Mouse (Mus musculus) left cerebral cortex, postnatal 25 days (tissue): ENCODE data around the gene Grrp1. TPM values are rescaled to one million over a fixed set of nuclear protein-coding genes. Genes with fewer than 3 reads are reported as not detected.
"Not testable (repeated sequence)": the region's sequence is repeated elsewhere in the genome, so short reads cannot be mapped to it uniquely, and the experiment has no call there.

Source experiments
- DNase-seq, 2 experiments: peaks; one replicate each; pipeline ENCODE4 v3.0.0; 2022; ENCODE audit warnings: low spot score in 2 of 2, mixed read lengths in 1 of 2
- intact Hi-C: fragments of 180-260 bp; cut with DNase I; formaldehyde crosslinking; loops from one replicate; pipeline ENCODE4 v1.15.1; 2025
- total RNA-seq, 2 experiments: library from RNA; stranded (reverse); gene quantifications; 2 replicates each; pipeline ENCODE4 v1.2.3; 2021

Gene Grrp1
- total RNA-seq, 2 experiments from 2014 or later = 4.0 TPM

DNA sequence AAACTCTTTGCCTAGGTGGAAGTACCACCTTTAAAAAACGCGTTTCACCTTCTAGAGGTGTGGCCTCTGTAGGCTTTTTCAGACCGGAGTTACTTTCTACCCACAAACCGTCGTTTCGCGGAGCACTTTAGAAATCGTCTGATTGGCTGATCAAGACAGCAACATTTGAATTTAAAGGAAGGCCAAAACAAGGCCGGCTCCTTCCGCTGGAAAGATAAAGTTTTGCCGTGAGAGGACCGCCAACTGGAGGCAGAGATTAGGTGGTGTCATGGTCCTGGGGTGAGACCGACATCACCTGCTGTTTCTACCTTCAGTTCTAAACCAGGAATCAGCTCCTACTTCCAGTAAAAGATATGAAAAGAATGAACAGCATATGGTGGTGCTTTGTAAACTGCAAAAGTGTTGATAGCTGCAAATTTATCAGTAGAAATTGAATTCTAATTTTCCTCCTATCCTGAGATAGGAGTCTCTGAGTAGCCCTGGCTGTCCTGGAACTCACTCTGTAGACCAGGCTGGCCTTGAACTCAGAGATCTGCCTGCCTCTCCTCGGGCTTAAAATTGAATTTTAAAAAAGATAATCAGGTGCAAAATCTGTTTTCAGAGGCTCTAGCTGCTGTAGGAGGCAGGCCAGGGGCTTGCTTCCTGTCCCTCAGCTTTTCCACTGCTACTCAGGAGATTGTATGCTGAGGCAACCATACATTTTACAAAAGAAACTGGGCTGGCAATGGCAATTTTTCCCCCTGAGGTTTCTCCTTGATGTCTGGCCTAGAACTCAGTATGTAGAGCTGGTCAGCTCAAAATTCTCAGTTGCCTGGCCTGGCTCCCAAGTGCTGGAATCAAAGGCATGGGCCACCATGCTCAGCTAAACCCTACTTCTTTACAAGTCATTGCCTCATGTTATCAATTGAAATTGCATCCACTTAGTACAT lies 19.8 kb upstream of the Grrp1 start:
- no peak for DNase-seq
- intact Hi-C loops = no loop called here

DNA sequence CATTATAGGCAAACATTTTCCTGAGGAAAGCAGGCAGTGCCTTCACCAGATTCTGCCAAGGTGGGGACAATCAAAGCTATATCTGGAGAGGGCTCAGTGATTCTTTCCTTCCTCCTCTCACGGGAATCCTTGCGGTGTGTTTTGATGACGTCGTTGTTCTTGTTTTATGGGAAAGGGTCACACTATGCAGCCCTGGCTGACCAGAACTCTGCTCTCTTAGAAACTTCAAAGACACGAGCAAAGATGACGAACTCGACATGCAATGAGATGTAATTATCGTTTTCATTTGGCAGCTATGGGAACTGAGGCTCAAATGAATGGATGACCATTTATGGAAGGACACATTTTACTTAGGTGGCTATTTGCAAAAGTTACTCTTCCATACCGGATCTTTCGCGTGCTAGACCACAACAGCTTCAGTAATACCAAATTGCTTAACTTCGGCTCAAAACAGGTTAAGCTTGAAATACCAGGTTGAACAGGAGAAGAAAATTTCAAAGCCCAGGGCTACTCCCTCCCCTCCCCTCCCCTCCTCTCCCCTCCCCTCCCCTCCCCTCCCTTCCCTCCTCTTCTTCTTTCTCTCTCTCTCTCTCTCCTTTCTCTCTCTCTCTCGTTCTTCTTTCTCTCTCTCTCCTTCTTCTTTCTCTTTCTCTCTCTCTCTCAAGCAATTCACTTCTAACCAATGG lies 19.0 kb upstream of the Grrp1 start:
- DNase-seq = no peak
- intact Hi-C loops = no loop called here

DNA sequence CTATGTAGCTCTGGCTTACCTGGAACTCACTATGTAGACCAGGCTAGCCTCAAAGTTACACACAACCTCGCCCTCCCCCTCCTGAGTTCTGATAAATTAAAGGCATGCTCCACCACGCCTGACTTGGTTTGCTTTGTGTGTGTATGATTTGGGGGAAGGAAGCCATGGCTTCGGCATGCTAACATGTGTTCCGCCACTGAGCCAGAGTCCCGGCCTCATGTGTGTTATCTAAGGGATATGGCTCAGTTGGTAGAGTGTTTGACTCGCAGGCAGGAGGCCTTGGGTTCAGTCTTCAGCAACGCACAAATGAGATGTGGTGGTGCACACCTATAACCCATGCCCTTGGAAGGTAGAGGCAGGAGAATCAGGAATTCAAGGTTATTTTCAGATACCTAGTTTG lies 18.1 kb upstream of the Grrp1 start:
- intact Hi-C loops = no loop called here
- no peak for DNase-seq

DNA sequence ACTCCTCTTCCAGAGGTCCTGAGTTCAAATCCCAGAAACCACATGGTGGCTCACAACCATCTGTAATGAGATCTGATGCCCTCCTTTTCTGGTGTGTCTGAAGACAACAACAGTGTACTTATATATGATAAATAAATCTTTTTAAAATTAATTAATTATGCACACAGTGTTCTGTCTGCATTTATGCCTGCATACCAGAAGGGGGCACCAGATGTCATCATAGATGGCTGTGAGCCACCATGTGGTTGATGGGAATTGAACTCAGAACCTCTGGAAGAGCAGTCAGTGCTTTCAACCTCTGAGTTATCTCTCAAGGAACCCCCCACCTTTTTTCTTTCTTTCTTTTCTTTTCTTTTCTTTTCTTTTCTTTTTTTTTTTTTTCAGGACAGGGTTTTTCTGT lies 15.7 kb upstream of the Grrp1 start:
- intact Hi-C loops, DNase-seq: not testable (repeated sequence)

DNA sequence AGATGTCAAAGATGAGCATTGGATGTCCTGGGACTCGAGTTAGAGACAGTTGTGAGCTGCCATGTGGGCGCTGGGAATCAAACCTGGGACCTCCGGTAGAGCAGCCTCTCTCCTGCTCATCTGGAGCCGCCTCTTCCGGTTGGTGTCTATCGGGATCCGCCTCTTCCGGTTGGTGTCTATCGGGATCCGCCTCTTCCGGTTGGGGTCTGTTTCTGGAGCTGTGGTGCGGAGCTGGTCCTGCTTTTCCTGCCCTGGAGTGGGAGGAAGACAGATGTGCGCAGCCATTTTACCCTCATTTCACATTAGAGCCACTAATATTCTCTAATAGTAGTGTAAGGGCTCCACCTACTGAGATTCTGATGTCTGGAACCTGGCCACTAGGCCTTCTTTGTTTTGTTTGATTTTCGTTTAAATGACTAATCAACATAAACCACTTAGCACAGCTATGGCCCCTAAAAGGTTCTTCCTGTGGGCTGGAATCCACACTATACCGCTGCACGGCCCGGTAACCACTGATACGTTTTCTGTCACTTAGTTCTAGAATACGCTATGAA lies 14.3 kb upstream of the Grrp1 start:
- no peak for DNase-seq
- intact Hi-C loops = no loop called here

DNA sequence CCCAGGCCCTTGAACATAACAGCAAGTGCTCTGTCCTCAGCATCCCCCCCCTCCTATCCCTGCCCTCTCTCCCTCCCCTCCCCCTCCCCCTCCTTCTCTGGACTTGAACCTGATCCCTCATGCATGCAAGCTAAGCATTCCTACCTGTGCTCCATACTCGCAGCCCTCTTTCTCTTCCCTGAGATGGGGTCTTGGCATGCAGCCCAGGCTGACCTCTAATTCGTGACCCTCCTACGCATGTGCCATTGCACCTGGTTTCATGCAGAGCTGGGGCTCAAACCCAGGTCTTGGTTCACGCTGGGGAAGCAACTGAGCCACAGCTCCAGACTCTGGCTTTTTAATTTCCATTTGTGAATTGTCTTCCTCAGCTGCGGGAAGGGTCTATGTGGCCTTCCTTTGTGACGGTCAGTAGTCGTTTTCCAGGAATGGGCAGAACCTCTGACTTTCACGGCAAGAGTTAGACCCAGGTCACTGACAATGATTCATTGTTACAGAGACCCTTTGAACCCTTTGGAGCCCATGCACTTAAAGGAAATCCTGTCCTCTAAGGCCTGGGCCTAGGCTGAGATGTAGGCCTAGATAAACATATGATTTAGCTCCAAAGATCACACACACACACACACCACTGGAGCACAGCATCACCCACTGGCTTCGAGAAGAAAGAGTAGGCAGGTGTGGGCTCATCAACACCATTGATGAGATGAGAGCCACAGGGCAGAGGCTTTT lies 12.1 kb upstream of the Grrp1 start:
- intact Hi-C loops = no loop called here
- no peak for DNase-seq

DNA sequence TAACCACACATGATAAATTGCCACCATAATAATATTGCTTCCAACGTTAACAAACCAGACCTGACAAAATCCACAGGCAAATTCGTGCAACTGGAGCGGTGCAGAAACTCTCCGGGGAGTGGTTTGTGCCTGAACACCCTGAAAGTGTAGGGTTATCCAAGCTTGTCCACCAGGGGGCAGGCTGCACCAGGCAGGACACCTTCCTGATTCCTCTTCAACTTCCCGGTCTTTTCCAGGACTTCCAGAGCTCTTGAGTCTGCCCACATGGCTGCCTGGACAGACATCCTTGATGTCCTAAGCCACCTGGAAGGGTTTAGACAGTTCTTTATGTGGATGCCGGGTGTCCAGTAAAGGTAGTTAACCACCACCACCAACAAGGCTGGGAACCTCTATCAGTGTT lies 9.3 kb upstream of the Grrp1 start:
- DNase-seq = peak; percentile 33 to 49
- intact Hi-C loops = no loop called here

DNA sequence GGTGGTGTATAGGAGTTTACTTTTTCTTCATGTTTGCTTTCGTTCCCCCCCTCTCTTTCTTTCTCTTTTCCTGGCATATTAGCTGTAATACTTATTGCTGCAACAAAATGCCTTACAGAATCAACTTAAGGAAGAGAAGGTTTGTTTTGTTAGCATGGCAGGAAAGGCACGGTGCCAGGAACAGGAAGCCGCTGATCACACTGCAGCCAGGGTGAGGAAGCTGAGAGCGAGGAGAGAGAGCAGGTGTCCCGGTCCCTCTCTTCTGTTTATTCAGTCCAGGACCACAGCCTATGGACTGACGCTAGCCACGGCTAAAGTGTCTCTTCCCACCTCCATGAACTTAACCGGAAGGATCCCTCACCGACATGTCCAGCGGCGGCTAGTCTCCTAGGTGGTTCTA lies 4.4 kb upstream of the Grrp1 start:
- intact Hi-C loops = loop anchor here (10.0 kb wide), 1 partner anchor 226 kb away; no protein-coding TSS in a partner anchor
- no peak for DNase-seq

DNA sequence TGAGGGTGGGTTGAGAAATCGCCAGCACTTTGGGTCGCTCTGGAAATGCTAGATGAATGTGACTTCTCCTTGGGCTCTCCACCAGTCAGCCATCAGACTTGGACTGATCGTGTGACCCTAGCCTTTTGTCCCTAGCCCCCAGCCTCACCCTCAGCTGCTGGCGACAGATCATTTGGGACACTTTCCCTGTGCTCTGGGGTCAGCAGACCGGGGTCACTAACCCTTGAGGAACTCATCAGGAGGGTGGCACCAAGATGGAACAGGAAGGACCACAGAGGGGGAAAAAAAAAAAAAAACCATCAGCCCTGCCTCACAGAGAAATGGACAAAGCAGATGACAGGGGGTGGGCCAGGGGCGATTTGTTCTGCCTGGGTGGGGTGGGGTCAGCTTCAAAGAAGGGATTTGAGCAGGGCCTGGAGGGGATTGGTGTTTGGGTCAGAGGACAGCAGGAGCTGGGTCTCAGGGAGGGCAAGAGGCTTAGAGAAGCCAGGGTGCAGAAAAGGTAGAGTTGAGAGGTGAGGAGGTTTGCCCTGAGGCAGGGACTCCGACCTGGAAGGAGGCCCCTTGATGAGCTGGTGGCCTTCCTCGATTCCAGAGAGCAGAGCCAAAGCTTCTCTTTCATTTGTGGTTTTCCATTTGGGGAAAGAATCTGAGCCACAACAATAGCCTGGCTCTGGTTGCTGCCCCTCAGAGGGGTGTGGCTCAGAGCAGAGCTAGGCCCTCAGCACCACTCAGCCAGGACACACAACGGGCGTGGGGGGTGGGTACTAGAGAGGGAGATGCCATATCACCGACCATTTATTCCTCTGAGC lies 3.5 kb upstream of the Grrp1 start:
- intact Hi-C loops = loop anchor here (10.0 kb wide), 1 partner anchor 227 kb away; no protein-coding TSS in a partner anchor
- DNase-seq = no peak

DNA sequence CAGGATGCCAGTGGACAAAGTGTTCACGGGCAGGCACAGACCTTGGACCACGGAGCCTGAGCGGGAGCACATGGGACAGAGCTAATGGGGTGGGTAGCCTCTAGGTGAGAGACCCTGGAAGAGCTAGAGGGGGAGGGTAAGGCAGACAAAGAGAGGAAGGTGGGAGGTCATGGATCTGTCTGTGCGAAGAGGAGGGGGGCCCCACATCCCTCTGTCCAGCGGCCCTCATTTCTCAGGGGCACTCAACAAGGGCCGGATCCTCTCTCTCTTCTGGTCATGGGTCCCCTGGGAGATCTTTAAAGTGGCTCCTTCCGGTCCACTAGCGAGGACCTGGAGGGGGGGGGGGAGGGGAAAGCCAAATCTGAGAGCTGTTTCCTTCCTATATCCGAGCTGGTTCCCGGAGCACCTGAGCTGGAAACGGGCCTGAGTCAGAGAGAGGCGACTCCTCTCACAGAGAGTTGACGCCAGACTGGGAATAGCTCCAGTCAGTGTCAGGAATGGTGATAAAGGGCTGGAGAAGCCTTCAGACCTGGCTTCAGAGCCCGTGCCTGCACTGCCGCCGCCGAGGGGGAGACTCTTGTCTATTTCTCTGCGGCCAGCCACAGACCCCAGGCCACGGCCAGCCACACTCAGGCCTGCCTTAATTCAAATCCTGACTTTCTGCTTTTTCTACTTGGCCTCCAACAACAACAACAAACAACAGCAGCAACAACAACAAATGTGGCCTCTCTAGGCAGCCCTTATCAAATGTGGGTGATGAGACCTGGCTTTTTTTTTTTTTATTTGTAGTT lies 2.7 kb upstream of the Grrp1 start:
- intact Hi-C loops = loop anchor here (10.0 kb wide), 1 partner anchor 228 kb away; no protein-coding TSS in a partner anchor
- DNase-seq = no peak

DNA sequence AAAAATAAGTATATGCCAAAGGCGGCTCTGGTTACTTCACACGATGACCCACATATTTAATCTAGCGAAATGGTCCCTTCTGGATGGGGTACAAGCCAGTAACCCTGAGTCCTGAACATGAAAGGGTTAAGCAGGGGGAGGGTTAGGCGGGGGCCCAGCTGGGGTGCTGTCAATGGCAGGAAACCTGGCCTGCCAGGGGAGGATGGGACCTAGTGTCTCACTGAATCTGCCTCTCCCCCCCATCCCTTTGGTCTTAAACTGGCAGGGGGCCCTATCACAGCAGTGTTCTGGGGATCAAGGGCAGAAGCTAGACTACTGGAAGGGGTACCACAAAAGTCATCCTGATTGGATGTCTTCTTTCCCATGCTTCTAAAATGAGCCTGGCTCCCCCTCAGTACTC lies 1.9 kb upstream of the Grrp1 start:
- DNase-seq = no peak
- intact Hi-C loops = loop anchor here (10.0 kb wide), 1 partner anchor 229 kb away; no protein-coding TSS in a partner anchor

DNA sequence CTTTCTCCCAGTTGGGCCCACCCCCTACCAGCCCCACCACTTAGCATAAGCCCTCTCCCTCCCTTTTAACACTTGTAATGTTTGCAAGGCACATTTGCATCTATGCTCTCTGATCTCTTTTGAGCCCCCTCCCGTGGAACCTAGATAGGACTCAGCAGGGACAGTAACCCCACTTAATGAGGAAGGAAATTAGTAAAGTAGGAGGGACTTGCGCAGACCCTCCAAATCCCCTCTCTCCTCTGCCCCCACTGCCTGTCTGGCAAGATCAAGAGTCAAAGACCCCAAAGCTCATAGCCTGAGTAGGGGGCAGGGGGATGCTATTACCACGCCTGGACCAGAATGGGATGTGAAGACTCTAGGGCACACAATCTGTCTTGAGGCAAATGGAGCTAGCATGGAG lies 929 bp upstream of the Grrp1 start:
- intact Hi-C loops = loop anchor here (5.0 to 10.0 kb wide), 2 partner anchors 102 to 230 kb away; no protein-coding TSS in a partner anchor
- DNase-seq = no peak

DNA sequence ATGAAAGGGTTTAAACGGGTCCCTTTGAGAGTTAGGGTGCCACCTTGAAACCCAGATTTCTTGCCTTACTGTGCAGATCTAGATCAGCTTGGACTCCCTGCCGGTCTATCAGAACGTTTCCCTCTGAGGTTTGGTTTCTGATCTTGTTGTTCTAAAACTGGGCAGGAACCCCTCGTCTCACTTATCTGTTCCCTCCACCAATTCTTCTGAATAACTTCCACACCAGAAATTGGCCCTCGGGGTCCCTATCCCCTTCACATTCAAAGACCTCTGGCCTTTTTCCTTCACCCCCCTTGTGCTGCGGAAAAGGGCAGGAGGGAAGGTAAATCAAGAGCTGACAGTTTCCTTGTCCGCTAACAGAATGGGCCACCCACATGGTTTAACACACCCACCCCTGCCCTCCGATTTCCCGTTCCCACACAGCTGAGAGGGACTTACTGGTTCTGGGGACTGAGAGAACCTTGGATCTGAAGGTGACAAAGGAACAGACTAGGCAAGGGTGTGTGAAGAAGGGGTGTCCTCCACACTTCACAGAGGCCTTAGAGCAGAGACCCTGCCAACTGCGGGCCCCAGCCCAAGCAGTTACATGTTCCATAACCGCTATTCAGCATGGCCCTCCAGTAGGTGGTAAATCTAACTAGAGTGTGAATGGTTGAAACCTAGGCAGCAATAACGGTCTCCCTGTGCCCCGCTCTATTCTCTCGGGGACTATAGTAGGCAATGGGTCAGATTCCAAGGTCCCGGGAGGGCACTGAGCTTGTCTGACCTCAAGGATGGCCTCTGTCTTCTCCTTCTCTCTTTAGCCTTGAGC lies 790 bp downstream of the Grrp1 start:
- intact Hi-C loops = loop anchor here (5.0 to 10.0 kb wide), 2 partner anchors 104 to 232 kb away; no protein-coding TSS in a partner anchor
- DNase-seq = no peak

DNA sequence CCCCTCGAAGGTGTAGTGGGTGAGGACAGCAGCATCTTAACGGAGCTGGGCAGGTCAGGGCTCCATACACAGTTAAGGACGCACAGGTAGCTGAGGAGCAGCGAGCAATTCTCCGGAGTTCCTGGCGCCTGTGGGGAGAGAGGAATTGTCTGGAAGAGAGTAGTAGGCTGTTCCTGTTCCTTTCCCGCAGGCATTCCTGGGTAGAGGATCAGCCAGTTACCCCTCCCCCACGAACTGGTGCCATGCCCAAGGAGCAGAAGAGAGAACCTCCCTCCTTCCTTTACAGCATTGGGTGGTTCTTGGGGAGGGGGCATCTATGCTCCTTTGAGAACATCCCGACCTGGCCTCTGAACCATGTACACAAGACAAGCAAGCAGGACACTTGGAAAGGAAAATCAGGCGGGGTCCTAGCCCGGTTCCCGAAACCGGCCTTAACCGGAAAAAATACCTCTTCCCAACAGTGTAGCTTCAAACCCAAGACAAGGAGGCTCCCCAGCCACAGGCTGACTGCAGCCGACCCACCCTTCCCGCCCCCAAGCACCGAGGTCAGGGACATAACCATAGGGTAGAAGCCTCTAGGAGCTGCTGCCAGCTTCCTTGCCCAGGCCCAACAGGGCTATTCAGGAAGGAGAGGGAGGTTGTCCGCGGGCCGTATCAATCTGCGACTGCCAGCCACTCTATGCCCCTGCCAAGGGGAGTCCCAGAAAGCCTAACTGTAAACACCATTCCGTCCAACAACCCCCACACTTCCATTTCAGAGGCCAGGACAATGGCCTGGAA lies 1.6 kb downstream of the Grrp1 start:
- intact Hi-C loops = loop anchor here (5.0 to 10.0 kb wide), 2 partner anchors 105 to 232 kb away; no protein-coding TSS in a partner anchor
- DNase-seq = no peak

DNA sequence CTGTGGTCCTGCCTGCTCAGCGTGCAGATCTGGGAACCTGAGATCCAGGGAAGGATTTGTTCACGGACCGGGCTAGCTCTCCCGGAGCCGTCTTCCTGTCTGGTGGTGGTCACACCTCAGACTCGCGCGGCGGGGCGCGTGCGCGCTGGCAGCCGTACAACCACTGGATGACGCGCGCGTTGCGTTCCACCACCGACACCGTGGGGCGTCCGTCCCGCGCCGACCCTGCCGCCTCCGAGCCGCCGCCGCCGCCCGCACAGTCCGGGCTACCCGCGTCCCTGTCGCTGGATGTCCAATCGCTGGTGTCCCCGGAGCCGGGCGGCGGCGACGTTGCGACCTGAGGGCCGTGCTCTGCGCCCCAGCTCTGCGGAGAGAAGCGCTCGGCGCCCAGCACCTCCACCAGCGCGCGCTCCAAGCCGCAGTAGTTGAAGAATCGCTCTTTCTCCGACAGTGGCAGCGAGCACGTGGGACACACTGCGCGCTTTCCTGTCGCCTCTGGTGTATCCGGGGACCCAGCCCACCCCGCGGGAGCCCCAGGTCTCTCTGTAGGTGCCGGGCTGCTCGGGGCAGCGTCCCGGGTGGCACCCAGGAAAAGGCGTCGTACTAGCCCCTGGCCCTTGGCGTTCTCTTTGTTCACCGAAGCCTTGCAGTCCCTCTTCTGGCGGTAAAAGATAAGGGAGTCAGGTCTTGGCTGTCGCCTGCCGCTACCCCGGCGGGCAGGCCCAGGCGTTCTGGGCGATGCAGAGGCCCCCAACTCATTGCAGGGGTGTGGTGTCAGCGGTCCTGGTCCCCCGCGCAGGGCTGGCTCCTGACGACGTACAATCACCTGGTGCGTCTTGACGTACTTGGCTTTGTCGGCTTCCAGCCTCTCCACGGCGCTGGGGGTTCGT lies 2.4 kb downstream of the Grrp1 start:
- DNase-seq = peak; percentile 52 to 64
- intact Hi-C loops = loop anchor here (2.0 to 10.0 kb wide), 3 partner anchors 41 to 233 kb away; no protein-coding TSS in a partner anchor
